Mouse (Mus musculus): ENCODE measurements around the gene Gm10553. TPM values are rescaled to one million over a fixed set of nuclear protein-coding genes. Genes with fewer than 3 reads are reported as not detected.
"Not testable (repeated sequence)": the region's sequence is repeated elsewhere in the genome, so short reads cannot be mapped to it uniquely, and the experiment has no call there.

The Gm10553 gene
- not detected in 2 replicates for polyA plus RNA-seq (2015; fragmentation: Nextera tagmentation; extraction: Ambion mirVana)

- not testable (repeated sequence) for H3K27ac ChIP-seq; H3K27me3 ChIP-seq; H3K4me1 ChIP-seq (replicated peaks); H3K4me3 ChIP-seq; H3K9me3 ChIP-seq; ATAC-seq (ENCODE audit: low FRiP score); H3K4me2 ChIP-seq; H3K36me3 ChIP-seq; H3K9ac ChIP-seq
- 59% methylated on average over 1 of the region's 1 CpGs for WGBS
These were observed at the start of gene Gm10553 for GRCm38 (mm10) chr1:85099864-85100263. Gm10553 (plus strand) TSS chr1:85100164.

DNA sequence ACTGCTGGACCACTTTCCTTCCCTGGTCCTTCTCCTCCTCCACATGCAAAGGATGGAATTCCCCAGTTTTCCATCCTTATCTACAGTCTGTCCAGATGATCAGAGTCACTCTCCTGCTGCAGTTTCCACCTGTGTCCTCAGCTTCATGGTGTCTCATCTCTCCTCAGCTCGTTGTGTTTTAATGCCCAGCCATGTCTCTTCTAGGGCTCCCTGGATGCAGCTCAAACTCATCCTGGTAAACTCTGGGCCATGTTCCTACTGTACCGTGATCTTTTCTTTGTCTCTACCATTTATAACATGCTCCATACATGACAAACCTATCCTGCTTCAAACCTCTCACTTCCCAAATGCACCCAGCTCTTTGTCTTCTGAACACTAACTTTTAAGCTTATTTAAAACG is 28.3 kb upstream of the Gm10553 start:
- H3K4me2 ChIP-seq; H3K9me3 ChIP-seq; H3K27me3 ChIP-seq; H3K27ac ChIP-seq; ATAC-seq (ENCODE audit: low FRiP score); H3K36me3 ChIP-seq; H3K4me1 ChIP-seq (replicated peaks); H3K9ac ChIP-seq; H3K4me3 ChIP-seq: not testable (repeated sequence)
- WGBS: 71% methylated on average over 3 of the region's 3 CpGs

- not testable (repeated sequence) for H3K4me2 ChIP-seq; H3K27ac ChIP-seq; H3K9ac ChIP-seq; ATAC-seq (ENCODE audit: low FRiP score); H3K36me3 ChIP-seq; H3K4me1 ChIP-seq (replicated peaks); H3K9me3 ChIP-seq; H3K4me3 ChIP-seq; H3K27me3 ChIP-seq
- 78% methylated on average over 3 of the region's 3 CpGs for whole genome bisulfite sequencing
These were observed 26.9 kb upstream of the Gm10553 start for GRCm38 (mm10) chr1:85073099-85073498.

GRCm38 (mm10) chr1:85084803-85085202 is 15.2 kb upstream of the Gm10553 start:
- WGBS: 70% methylated on average over 3 of the region's 3 CpGs
- H3K4me1 ChIP-seq (replicated peaks); H3K27me3 ChIP-seq; H3K27ac ChIP-seq; H3K9me3 ChIP-seq; ATAC-seq (ENCODE audit: low FRiP score); H3K4me2 ChIP-seq; H3K36me3 ChIP-seq; H3K9ac ChIP-seq; H3K4me3 ChIP-seq: not testable (repeated sequence)

DNA sequence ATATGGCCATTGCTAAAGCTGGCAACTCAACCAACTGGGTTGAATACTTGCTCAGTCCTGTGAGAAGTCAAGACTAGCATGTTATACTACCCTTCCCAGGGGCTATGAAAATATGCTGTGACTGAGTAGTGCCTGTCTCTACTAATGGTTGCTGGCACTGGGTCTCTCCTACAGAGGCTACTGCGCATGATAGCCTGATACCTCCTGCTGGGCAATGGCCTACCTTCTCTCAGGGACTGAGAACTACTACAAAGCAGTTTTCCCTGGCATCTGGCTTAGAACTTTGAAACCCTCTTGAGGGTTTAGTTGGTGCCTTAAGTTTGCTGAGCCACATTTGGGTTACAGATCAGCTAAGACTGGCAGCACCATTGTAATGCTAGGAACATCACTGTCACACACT is 13.8 kb upstream of the Gm10553 start:
- not testable (repeated sequence) for H3K27ac ChIP-seq; H3K36me3 ChIP-seq; H3K27me3 ChIP-seq; H3K4me2 ChIP-seq; H3K4me1 ChIP-seq (replicated peaks); ATAC-seq (ENCODE audit: low FRiP score); H3K4me3 ChIP-seq; H3K9ac ChIP-seq; H3K9me3 ChIP-seq
- WGBS: 64% methylated on average over 1 of the region's 1 CpGs

GRCm38 (mm10) chr1:85092169-85092568 is 7.8 kb upstream of the Gm10553 start:
- ATAC-seq (ENCODE audit: low FRiP score); H3K27ac ChIP-seq; H3K4me3 ChIP-seq; H3K9ac ChIP-seq; H3K4me1 ChIP-seq (replicated peaks); H3K27me3 ChIP-seq; H3K36me3 ChIP-seq; H3K9me3 ChIP-seq; H3K4me2 ChIP-seq: not testable (repeated sequence)
- WGBS: 39% methylated on average over 1 of the region's 3 CpGs

- H3K4me3 ChIP-seq; H3K36me3 ChIP-seq; H3K9ac ChIP-seq; H3K4me2 ChIP-seq; H3K27ac ChIP-seq; H3K27me3 ChIP-seq; H3K9me3 ChIP-seq; H3K4me1 ChIP-seq (replicated peaks); ATAC-seq (ENCODE audit: low FRiP score): not testable (repeated sequence)
- 84% methylated on average over 7 of the region's 7 CpGs for WGBS
These were observed 6.9 kb upstream of the Gm10553 start for GRCm38 (mm10) chr1:85093011-85093572.

- 81% methylated on average over 6 of the region's 7 CpGs for WGBS
- H3K27ac ChIP-seq; ATAC-seq (ENCODE audit: low FRiP score): not testable (repeated sequence)
These were observed 883 bp upstream of the Gm10553 start for GRCm38 (mm10) chr1:85099081-85099480.

GRCm38 (mm10) chr1:85101754-85102153 is 1.8 kb downstream of the Gm10553 start:
- not testable (repeated sequence) for H3K27me3 ChIP-seq; H3K36me3 ChIP-seq; H3K9me3 ChIP-seq; H3K9ac ChIP-seq; H3K4me1 ChIP-seq (replicated peaks); ATAC-seq (ENCODE audit: low FRiP score); H3K4me3 ChIP-seq; H3K4me2 ChIP-seq; H3K27ac ChIP-seq
- WGBS: 89% methylated on average over 4 of the region's 4 CpGs

More at GRCm38 (mm10) chr1:85099081-85099480, 883 bp upstream of the Gm10553 start:
- not testable (repeated sequence) for H3K27me3 ChIP-seq; H3K4me2 ChIP-seq; H3K9me3 ChIP-seq; H3K4me1 ChIP-seq (replicated peaks); H3K9ac ChIP-seq; H3K36me3 ChIP-seq; H3K4me3 ChIP-seq

DNA sequence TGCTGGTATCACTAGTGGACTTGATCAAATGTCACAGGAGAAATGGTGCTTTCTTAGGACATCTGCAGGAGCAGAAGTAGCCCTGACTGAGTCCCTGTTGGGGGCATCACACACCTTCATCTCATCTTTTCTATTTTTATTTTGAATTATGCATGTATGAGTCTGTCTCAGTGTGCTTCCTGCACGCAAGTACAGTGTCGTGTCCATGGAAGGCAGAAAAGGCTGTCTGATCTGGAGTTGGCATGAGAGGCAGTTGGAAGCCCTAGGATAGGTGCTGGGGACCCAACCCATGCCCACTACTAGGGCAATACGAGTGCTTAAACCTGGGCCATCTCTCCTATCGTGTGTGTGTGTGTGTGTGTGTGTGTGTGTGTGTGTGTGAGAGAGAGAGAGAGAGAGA is 5.4 kb downstream of the Gm10553 start:
- H3K9me3 ChIP-seq; H3K9ac ChIP-seq; H3K4me1 ChIP-seq (replicated peaks); H3K4me3 ChIP-seq; ATAC-seq (ENCODE audit: low FRiP score); H3K27me3 ChIP-seq; H3K4me2 ChIP-seq; H3K27ac ChIP-seq; H3K36me3 ChIP-seq: not testable (repeated sequence)
- 88% methylated on average over 4 of the region's 4 CpGs for WGBS

- H3K4me3 ChIP-seq; H3K9me3 ChIP-seq; H3K4me1 ChIP-seq (replicated peaks); H3K4me2 ChIP-seq; H3K27me3 ChIP-seq; H3K27ac ChIP-seq; H3K9ac ChIP-seq; ATAC-seq (ENCODE audit: low FRiP score); H3K36me3 ChIP-seq: not testable (repeated sequence)
- 76% methylated on average over 5 of the region's 6 CpGs for WGBS
These were observed 6.0 kb downstream of the Gm10553 start for GRCm38 (mm10) chr1:85106013-85106412.

GRCm38 (mm10) chr1:85109753-85110152 is 9.8 kb downstream of the Gm10553 start, which contains the start of gene A530032D15Rik:
A530032D15Rik (minus strand) TSS chr1:85109853.
- not testable (repeated sequence) for H3K36me3 ChIP-seq; ATAC-seq (ENCODE audit: low FRiP score); H3K9ac ChIP-seq; H3K4me3 ChIP-seq; H3K27me3 ChIP-seq; H3K27ac ChIP-seq; H3K4me2 ChIP-seq; H3K4me1 ChIP-seq (replicated peaks)
- no CpG with 5 or more reads among the region's 7 CpGs for WGBS
- peaks cover 15% of the 10 kb centered on the region for H3K9me3 ChIP-seq

DNA sequence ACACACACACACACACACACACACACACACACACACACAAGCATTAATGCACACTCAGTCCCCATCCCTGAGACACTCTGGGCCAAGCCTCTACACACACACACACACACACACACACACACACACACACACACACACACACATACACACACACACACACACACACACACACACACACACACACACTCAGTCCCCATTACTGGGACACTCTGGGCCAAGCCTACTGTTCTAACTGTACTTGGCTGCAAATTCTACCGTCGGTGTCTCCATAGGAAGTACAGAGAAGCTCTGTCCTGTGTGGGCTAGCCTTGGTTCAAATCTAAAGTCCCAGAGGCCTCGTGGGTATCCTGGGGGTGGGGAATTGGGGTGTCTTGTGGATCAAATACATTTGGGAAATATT is 10.9 kb downstream of the Gm10553 start:
- not testable (repeated sequence) for H3K4me3 ChIP-seq; H3K36me3 ChIP-seq; H3K27ac ChIP-seq; H3K27me3 ChIP-seq; ATAC-seq (ENCODE audit: low FRiP score); H3K4me2 ChIP-seq; H3K9ac ChIP-seq; H3K4me1 ChIP-seq (replicated peaks)
- 85% methylated on average over 3 of the region's 3 CpGs for WGBS
- peaks cover 13% of the 10 kb centered on the region for H3K9me3 ChIP-seq
